Mouse (Mus musculus) testis, postnatal 10 days (tissue): Measurements from ENCODE around the gene Gm2035.
"Not testable (repeated sequence)": the region's sequence is repeated elsewhere in the genome, so short reads cannot be mapped to it uniquely, and the experiment has no call there.

Source experiments
- DNase-seq: peaks from one replicate; pipeline ENCODE4 v3.0.0; 2021; ENCODE audit warnings: low spot score

The Gm2035 gene

GRCm38 (mm10) chr12:87919721-87920120, at the start of gene Gm2035:
Gm2035 (minus strand) TSS chr12:87919857.
- DNase-seq = not testable (repeated sequence)

GRCm38 (mm10) chr12:87953780-87954179, 34.1 kb upstream of the Gm2035 start, which contains the start of gene Gm2042:
Gm2042 (plus strand) TSS chr12:87954080.
- not testable (repeated sequence) for DNase-seq

GRCm38 (mm10) chr12:87895070-87895469, 24.6 kb downstream of the Gm2035 start, which contains the start of gene Gm2022:
Gm2022 (plus strand) TSS chr12:87895370.
- not testable (repeated sequence) for DNase-seq

- not testable (repeated sequence) for DNase-seq
Measured at GRCm38 (mm10) chr12:87873772-87874171, 45.9 kb downstream of the Gm2035 start, which contains the start of gene Gm2016. Gm2016 (plus strand) TSS chr12:87874072.
